Mouse (Mus musculus) small intestine, adult 2 months (tissue): ENCODE results near the gene Zcchc24.

Experiments used
- CTCF ChIP-seq: fragments of 200-500 bp; IDR thresholded peaks from 2 replicates; pipeline ENCODE4 v1.5.1; 2012; ENCODE audit warnings: low read depth, mild to moderate bottlenecking, control low read depth, inconsistent platforms, low read length, moderate library complexity, mixed read lengths; ENCODE audit not compliant: insufficient replicate concordance, insufficient read length; ENCODE audit errors: extremely low read depth
- POLR2A ChIP-seq: fragments of 200-500 bp; IDR thresholded peaks from 2 replicates; pipeline ENCODE4 v1.6.1; 2012; ENCODE audit warnings: low read depth, mild to moderate bottlenecking, control low read depth, inconsistent platforms, low read length, moderate library complexity

- no peak for TF ChIP-seq CTCF
- no peak for TF ChIP-seq POLR2A
Measured at GRCm38 (mm10) chr14:25753021-25753420, 15.8 kb downstream of the Zcchc24 start.
